Mouse (Mus musculus) ES-E14 (cell line): ENCODE results near the gene Comtd1. TPM values are rescaled to one million over a fixed set of nuclear protein-coding genes. Genes with fewer than 3 reads are reported as not detected.

Experiments used
- DNase-seq: peaks from one replicate; pipeline ENCODE4 v3.0.0-alpha.2; 2013; ENCODE audit warnings: low read depth, low spot score
- H3K27ac ChIP-seq: 2 replicates; pipeline ENCODE4 v1.5.1; 2012; ENCODE audit warnings: low read depth, mild to moderate bottlenecking, low read length, moderate library complexity, mixed read lengths; ENCODE audit not compliant: poor library complexity, insufficient read depth, severe bottlenecking
- H3K36me3 ChIP-seq: 2 replicates; pipeline ENCODE4 v1.6.1; 2012; ENCODE audit warnings: mild to moderate bottlenecking, low read length, moderate library complexity, mixed read lengths; ENCODE audit not compliant: control insufficient read depth, poor library complexity, insufficient read depth, severe bottlenecking
- H3K4me1 ChIP-seq, 2 experiments: fragments of 150-350 bp in 1 of 2; sonication (generic) in 1 of 2; 2 replicates each; pipeline ENCODE4 v1.6.1; 2012; ENCODE audit warnings: low read length in 2 of 2, mild to moderate bottlenecking in 1 of 2, mixed read lengths in 1 of 2; ENCODE audit not compliant: control insufficient read depth in 2 of 2, insufficient read depth in 2 of 2, poor library complexity in 1 of 2
- H3K4me3 ChIP-seq, 2 experiments: fragments of 150-350 bp in 1 of 2; sonication (generic) in 1 of 2; 2 replicates each; pipeline ENCODE4 v1.5.1; 2012; ENCODE audit warnings: low read length in 2 of 2, low read depth in 1 of 2, mild to moderate bottlenecking in 1 of 2, mixed read lengths in 1 of 2; ENCODE audit not compliant: insufficient read depth in 1 of 2, poor library complexity in 1 of 2, severe bottlenecking in 1 of 2
- H3K9ac ChIP-seq: 2 replicates; pipeline ENCODE4 v1.6.1; 2012; ENCODE audit warnings: low read depth, mild to moderate bottlenecking, low read length, mixed read lengths; ENCODE audit not compliant: poor library complexity, insufficient read depth, severe bottlenecking
- H3K9me3 ChIP-seq: fragments of 150-350 bp; sonication (generic); 2 replicates; pipeline ENCODE4 v1.6.1; 2012; ENCODE audit warnings: low read depth, mild to moderate bottlenecking, low read length; ENCODE audit not compliant: control insufficient read depth, insufficient read depth
- CHD2 ChIP-seq: IDR thresholded peaks from 2 replicates; pipeline ENCODE4 v1.6.1; 2014; ENCODE audit warnings: mild to moderate bottlenecking, low read depth, low read length, inconsistent platforms
- HCFC1 ChIP-seq: IDR thresholded peaks from 2 replicates; pipeline ENCODE4 v1.6.1; 2012; ENCODE audit warnings: low read length, inconsistent platforms, borderline replicate concordance; ENCODE audit not compliant: insufficient read depth
- MAFK ChIP-seq: IDR thresholded peaks from 2 replicates; pipeline ENCODE4 v1.6.1; 2014; ENCODE audit warnings: mild to moderate bottlenecking, low read depth, low read length, inconsistent platforms; ENCODE audit not compliant: insufficient read depth
- ZC3H11A ChIP-seq: IDR thresholded peaks from 2 replicates; pipeline ENCODE4 v1.6.1; 2012; ENCODE audit warnings: low read depth, mild to moderate bottlenecking, inconsistent platforms, low read length, borderline replicate concordance
- ZNF384 ChIP-seq: IDR thresholded peaks from 2 replicates; pipeline ENCODE4 v1.6.1; 2012; ENCODE audit warnings: low read depth, low read length, inconsistent platforms
- in situ Hi-C, 2 experiments: fragments of 600-800 bp; cut with MboI; formaldehyde crosslinking; loops; one replicate each; pipeline ENCODE4 v1.15.1; 2025; ENCODE audit warnings: low sequenced_read_pairs in 2 of 2, inconsistent platforms in 1 of 2; ENCODE audit not compliant: unreplicated experiment in 2 of 2
- total RNA-seq: library from RNA; depleted of rRNA; stranded (reverse); fragments of 300-350 nt; gene quantifications from 2 replicates; pipeline ENCODE4 v1.2.3, GENCODE M21; 2012

Gene Comtd1
- total RNA-seq, 1 experiment = 36.6 TPM

DNA sequence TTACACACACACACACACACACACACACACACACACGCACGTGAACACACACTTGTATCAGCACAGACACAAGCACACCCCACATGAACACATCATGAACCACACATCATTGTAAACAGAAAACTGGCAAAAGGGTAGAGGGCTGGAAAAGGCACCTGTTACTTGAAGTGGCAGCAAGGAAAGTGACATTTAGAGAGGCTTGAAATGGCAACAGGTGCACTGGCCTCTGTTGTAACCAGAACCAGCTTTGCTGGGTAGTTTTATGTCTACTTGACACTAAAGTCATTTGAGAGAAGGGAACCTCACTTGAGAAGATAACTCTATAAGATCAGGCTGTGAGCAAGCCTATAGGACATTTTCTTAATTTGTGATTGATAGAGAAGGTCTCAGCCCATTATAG lies 39.4 kb downstream of the Comtd1 start:
- in situ Hi-C loops = no loop called here
- no peaks in the 10 kb centered on the region for H3K36me3 ChIP-seq
- TF ChIP-seq ZC3H11A (no peak), CHD2 (no peak), ZNF384 (no peak), HCFC1 (no peak), MAFK (no peak)
- H3K4me3 ChIP-seq = no peak overlapping the region
- H3K9me3 ChIP-seq = no peaks in the 10 kb centered on the region
- H3K9ac ChIP-seq = no peak overlapping the region
- DNase-seq = no peak
- no peak overlapping the region for H3K27ac ChIP-seq
- H3K4me1 ChIP-seq = peaks cover 0 to 6% of the 10 kb centered on the region in 2 experiments; a peak in 2 of 4 replicates

GRCm38 (mm10) chr14:21808208-21808922 lies 40.4 kb downstream of the Comtd1 start:
- H3K36me3 ChIP-seq = no peaks in the 10 kb centered on the region
- no peak for DNase-seq
- H3K4me1 ChIP-seq = peaks cover 0 to 4% of the 10 kb centered on the region in 2 experiments; a peak in 2 of 4 replicates
- no peak overlapping the region for H3K27ac ChIP-seq
- TF ChIP-seq ZC3H11A (no peak), HCFC1 (no peak), MAFK (no peak), ZNF384 (no peak), CHD2 (no peak)
- no peaks in the 10 kb centered on the region for H3K9me3 ChIP-seq
- in situ Hi-C loops = no loop called here
- no peak overlapping the region for H3K4me3 ChIP-seq
- H3K9ac ChIP-seq = no peak overlapping the region

- no peak for DNase-seq
- H3K36me3 ChIP-seq = no peaks in the 10 kb centered on the region
Measured at GRCm38 (mm10) chr14:21806631-21807160, 42.1 kb downstream of the Comtd1 start.

GRCm38 (mm10) chr14:21806203-21806602 lies 42.6 kb downstream of the Comtd1 start:
- H3K27ac ChIP-seq = no peak overlapping the region
- H3K36me3 ChIP-seq = no peaks in the 10 kb centered on the region
- no peaks in the 10 kb centered on the region for H3K4me1 ChIP-seq
- in situ Hi-C loops = no loop called here
- H3K9me3 ChIP-seq = no peaks in the 10 kb centered on the region
- TF ChIP-seq CHD2 (no peak), MAFK (no peak), ZNF384 (no peak), HCFC1 (no peak), ZC3H11A (no peak)
- no peak overlapping the region for H3K4me3 ChIP-seq
- no peak overlapping the region for H3K9ac ChIP-seq
- DNase-seq = no peak

More at GRCm38 (mm10) chr14:21806631-21807160, 42.1 kb downstream of the Comtd1 start:
- in situ Hi-C loops = no loop called here
- H3K4me3 ChIP-seq = no peak overlapping the region
- H3K9ac ChIP-seq = no peak overlapping the region
- H3K27ac ChIP-seq = no peak overlapping the region
- no peaks in the 10 kb centered on the region for H3K9me3 ChIP-seq
- TF ChIP-seq CHD2 (no peak), MAFK (no peak), HCFC1 (no peak), ZC3H11A (no peak)
- H3K4me1 ChIP-seq = no peaks in the 10 kb centered on the region
